Mouse (Mus musculus) urinary bladder, postnatal 14 days (tissue): ENCODE measurements around the gene Arhgap6.
"Not testable (repeated sequence)": the region's sequence is repeated elsewhere in the genome, so short reads cannot be mapped to it uniquely, and the experiment has no call there.

Source experiments
- DNase-seq: peaks from one replicate; pipeline ENCODE4 v3.0.0; 2021; ENCODE audit warnings: low spot score

Gene Arhgap6

GRCm38 (mm10) chrX:169308559-169308958 lies 513.7 kb downstream of the Arhgap6 start:
- no peak for DNase-seq

GRCm38 (mm10) chrX:169319066-169319760 lies 524.3 kb downstream of the Arhgap6 start:
- no peak for DNase-seq

GRCm38 (mm10) chrX:169319945-169320667 lies 525.2 kb downstream of the Arhgap6 start, which contains the start of gene Hccs:
Hccs (minus strand) TSS chrX:169320372.
- peak; percentile 88 for DNase-seq

GRCm38 (mm10) chrX:169320668-169321005 lies 525.7 kb downstream of the Arhgap6 start:
- DNase-seq: not testable (repeated sequence)

GRCm38 (mm10) chrX:169325929-169326595 lies 531.2 kb downstream of the Arhgap6 start:
- DNase-seq: no peak

GRCm38 (mm10) chrX:169332264-169332663 lies 537.4 kb downstream of the Arhgap6 start:
- DNase-seq: peak; percentile 40

GRCm38 (mm10) chrX:169337559-169337958 lies 542.7 kb downstream of the Arhgap6 start:
- DNase-seq: no peak

GRCm38 (mm10) chrX:169338213-169338612 lies 543.3 kb downstream of the Arhgap6 start:
- DNase-seq: no peak
